Mouse (Mus musculus): ENCODE measurements around the gene Strada. TPM values are rescaled to one million over a fixed set of nuclear protein-coding genes. Genes with fewer than 3 reads are reported as not detected.
"Not testable (repeated sequence)": the region's sequence is repeated elsewhere in the genome, so short reads cannot be mapped to it uniquely, and the experiment has no call there.

The Strada gene
- 32.1 and 33.3 TPM in 2 replicates for polyA plus RNA-seq (2015; fragmentation: Nextera tagmentation; extraction: Ambion mirVana)

DNA sequence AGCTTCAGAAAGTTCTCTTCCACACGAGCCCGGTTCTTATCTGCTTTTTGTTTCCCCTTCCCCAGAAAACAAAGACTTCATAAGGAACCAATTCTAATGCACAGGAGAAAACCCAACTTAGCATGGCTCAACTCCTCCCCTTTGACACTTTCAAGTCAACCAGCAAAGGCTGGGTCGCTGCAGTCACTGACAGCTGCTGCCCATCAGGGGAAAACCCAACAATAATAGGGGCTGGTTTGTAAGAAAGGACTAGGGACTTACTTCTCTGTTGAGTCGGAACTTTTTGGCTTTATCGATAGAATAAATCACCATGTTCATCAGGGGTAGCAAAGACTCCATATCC is at the start of gene Strada:
Gene Strada, minus strand, starts transcription at position 46 of the 343 bp plus-strand sequence.
- Histone ChIP-seq H3K4me3 (ENCODE audit: low read length) (no peak within 1 kb of the TSS), H3K4me1 (ENCODE audit: insufficient read depth, low read length) (no peaks in the 10 kb centered on the region), H3K9me3 (ENCODE audit: low read length) (no peaks in the 10 kb centered on the region), H3K9ac (replicated peaks; ENCODE audit: low read length) (no peak within 1 kb of the TSS), H3K4me2 (replicated peaks; ENCODE audit: low read depth, low read length) (no peak within 1 kb of the TSS), H3K36me3 (ENCODE audit: insufficient read depth, low read length) (peaks cover 70% of the 10 kb centered on the region), H3K27me3 (ENCODE audit: insufficient read depth, low read length) (no peaks in the 10 kb centered on the region), H3K27ac (ENCODE audit: low read length) (no peak within 1 kb of the TSS)
- no peak for ATAC-seq (ENCODE audit: low FRiP score, low TSS enrichment)
- WGBS, result 79% methylated on average over 5 of the region's 5 CpGs

DNA sequence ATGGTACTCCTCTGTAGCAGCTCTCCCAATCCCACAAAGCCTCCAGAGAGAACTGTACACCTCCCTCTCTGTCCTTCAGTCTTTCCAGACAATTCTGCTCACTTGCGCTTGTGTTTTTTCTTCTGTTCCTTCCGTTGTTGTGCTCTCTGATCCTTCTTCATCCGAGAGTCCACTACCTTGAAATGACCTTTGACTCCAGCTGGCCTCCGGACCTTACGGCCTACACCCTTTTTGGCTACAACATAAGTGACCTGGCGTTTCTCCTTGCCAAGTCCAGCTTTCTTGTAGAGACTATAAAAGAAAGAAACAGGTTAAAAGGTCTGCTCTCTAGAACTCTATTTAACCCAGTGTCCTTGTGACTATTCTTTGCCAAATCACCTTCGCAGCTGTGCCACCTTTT is 47.4 kb upstream of the Strada start:
- WGBS, result 82% methylated on average over 7 of the region's 7 CpGs
- H3K4me3 ChIP-seq (ENCODE audit: low read length), result no peak overlapping the region
- H3K9ac ChIP-seq (replicated peaks; ENCODE audit: low read length), result no peak overlapping the region
- no peak overlapping the region for H3K27ac ChIP-seq (ENCODE audit: low read length)
- no peak overlapping the region for H3K4me2 ChIP-seq (replicated peaks; ENCODE audit: low read depth, low read length)
- ATAC-seq (ENCODE audit: low FRiP score, low TSS enrichment), result no peak
- no peaks in the 10 kb centered on the region for H3K27me3 ChIP-seq (ENCODE audit: insufficient read depth, low read length)
- H3K9me3 ChIP-seq (ENCODE audit: low read length), result peaks cover 4% of the 10 kb centered on the region; the same call in 1 of the 2 replicates
- H3K36me3 ChIP-seq (ENCODE audit: insufficient read depth, low read length), result peaks cover 94% of the 10 kb centered on the region
- H3K4me1 ChIP-seq (ENCODE audit: insufficient read depth, low read length), result no peaks in the 10 kb centered on the region; the same call in 1 of the 2 replicates

DNA sequence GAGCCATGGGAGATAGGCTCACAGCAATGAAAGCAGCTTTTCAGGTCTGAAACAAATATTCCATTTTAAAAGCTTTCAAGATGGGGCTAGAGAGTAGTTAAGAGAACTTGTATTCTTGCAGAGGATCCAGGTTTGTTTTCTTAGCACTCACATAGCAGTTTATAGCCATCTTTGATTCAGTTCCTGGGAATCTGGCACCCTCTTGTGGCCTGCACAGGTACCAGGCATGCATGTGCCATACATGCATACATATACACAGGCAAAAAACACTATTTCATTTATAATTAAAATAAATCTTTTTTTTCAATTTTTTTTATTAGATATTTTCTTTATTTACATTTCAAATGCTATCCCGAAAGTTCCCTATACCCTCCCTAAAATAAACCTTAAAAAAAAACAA is 44.9 kb upstream of the Strada start:
- H3K9me3 ChIP-seq (ENCODE audit: low read length), result peaks cover 4% of the 10 kb centered on the region; the same call in 1 of the 2 replicates
- H3K4me2 ChIP-seq (replicated peaks; ENCODE audit: low read depth, low read length), result no peak overlapping the region
- H3K27ac ChIP-seq (ENCODE audit: low read length), result no peak overlapping the region
- WGBS, result 96% methylated on average over 1 of the region's 1 CpGs
- H3K36me3 ChIP-seq (ENCODE audit: insufficient read depth, low read length), result peaks cover 92% of the 10 kb centered on the region
- H3K4me1 ChIP-seq (ENCODE audit: insufficient read depth, low read length), result no peaks in the 10 kb centered on the region
- no peak overlapping the region for H3K4me3 ChIP-seq (ENCODE audit: low read length)
- H3K9ac ChIP-seq (replicated peaks; ENCODE audit: low read length), result no peak overlapping the region
- H3K27me3 ChIP-seq (ENCODE audit: insufficient read depth, low read length), result no peaks in the 10 kb centered on the region
- ATAC-seq (ENCODE audit: low FRiP score, low TSS enrichment), result no peak

DNA sequence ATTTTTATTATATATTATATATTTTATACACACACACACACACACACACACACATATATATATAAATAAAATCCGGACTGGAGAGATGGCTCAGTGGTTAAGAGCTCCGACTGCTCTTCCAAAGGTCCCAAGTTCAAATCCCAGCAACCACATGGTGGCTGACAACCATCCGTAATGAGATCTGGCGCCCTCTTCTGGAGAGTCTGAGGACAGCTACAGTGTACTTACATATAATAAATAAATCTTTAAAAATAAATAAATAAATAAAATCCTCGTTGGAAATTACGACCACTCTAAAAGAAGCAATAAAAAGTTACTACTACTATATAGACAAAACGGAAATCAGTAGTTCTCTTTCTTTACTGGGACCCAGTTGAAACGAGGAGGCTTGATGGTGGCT is 32.0 kb upstream of the Strada start:
- H3K4me3 ChIP-seq (ENCODE audit: low read length), result not testable (repeated sequence)
- H3K36me3 ChIP-seq (ENCODE audit: insufficient read depth, low read length), result peaks cover 48% of the 10 kb centered on the region

GRCm38 (mm10) chr11:106220603-106221002 is 18.6 kb upstream of the Strada start:
- Histone ChIP-seq H3K4me1 (ENCODE audit: insufficient read depth, low read length) (peaks cover 14% of the 10 kb centered on the region), H3K9ac (replicated peaks; ENCODE audit: low read length) (no peak overlapping the region), H3K27ac (ENCODE audit: low read length) (no peak overlapping the region), H3K4me2 (replicated peaks; ENCODE audit: low read depth, low read length) (no peak overlapping the region), H3K36me3 (ENCODE audit: insufficient read depth, low read length) (peaks cover 15% of the 10 kb centered on the region; the same call in 1 of the 2 replicates), H3K27me3 (ENCODE audit: insufficient read depth, low read length) (no peaks in the 10 kb centered on the region), H3K4me3 (ENCODE audit: low read length) (no peak overlapping the region), H3K9me3 (ENCODE audit: low read length) (no peaks in the 10 kb centered on the region)
- ATAC-seq (ENCODE audit: low FRiP score, low TSS enrichment), result no peak
- whole genome bisulfite sequencing, result 83% methylated on average over 3 of the region's 3 CpGs

More for the DNA sequence above, 32.0 kb upstream of the Strada start:
- not testable (repeated sequence) for H3K9ac ChIP-seq (replicated peaks; ENCODE audit: low read length); H3K27ac ChIP-seq (ENCODE audit: low read length); H3K4me1 ChIP-seq (ENCODE audit: insufficient read depth, low read length); ATAC-seq (ENCODE audit: low FRiP score, low TSS enrichment); H3K4me2 ChIP-seq (replicated peaks; ENCODE audit: low read depth, low read length); H3K9me3 ChIP-seq (ENCODE audit: low read length); H3K27me3 ChIP-seq (ENCODE audit: insufficient read depth, low read length)
- WGBS, result 74% methylated on average over 8 of the region's 8 CpGs

- peaks cover 5% of the 10 kb centered on the region for H3K36me3 ChIP-seq (ENCODE audit: insufficient read depth, low read length)
- H3K9ac ChIP-seq (replicated peaks; ENCODE audit: low read length), result peak within 1 kb of the TSS; percentile 93
- peak; percentile 95 for ATAC-seq (ENCODE audit: low FRiP score, low TSS enrichment)
- H3K4me2 ChIP-seq (replicated peaks; ENCODE audit: low read depth, low read length), result peak within 1 kb of the TSS; percentile 73
- H3K9me3 ChIP-seq (ENCODE audit: low read length), result no peaks in the 10 kb centered on the region
- peaks cover 24% of the 10 kb centered on the region for H3K4me1 ChIP-seq (ENCODE audit: insufficient read depth, low read length)
- peak within 1 kb of the TSS; percentile 97 for H3K27ac ChIP-seq (ENCODE audit: low read length)
- H3K27me3 ChIP-seq (ENCODE audit: insufficient read depth, low read length), result no peaks in the 10 kb centered on the region
- WGBS, result under 1% methylated on average over 70 of the region's 70 CpGs
- peak within 1 kb of the TSS; percentile 90 for H3K4me3 ChIP-seq (ENCODE audit: low read length)
These were observed 14.9 kb upstream of the Strada start, which contains the start of gene Ddx42 for GRCm38 (mm10) chr11:106216730-106217490. Gene Ddx42 (plus strand): TSS chr11:106216926.

DNA sequence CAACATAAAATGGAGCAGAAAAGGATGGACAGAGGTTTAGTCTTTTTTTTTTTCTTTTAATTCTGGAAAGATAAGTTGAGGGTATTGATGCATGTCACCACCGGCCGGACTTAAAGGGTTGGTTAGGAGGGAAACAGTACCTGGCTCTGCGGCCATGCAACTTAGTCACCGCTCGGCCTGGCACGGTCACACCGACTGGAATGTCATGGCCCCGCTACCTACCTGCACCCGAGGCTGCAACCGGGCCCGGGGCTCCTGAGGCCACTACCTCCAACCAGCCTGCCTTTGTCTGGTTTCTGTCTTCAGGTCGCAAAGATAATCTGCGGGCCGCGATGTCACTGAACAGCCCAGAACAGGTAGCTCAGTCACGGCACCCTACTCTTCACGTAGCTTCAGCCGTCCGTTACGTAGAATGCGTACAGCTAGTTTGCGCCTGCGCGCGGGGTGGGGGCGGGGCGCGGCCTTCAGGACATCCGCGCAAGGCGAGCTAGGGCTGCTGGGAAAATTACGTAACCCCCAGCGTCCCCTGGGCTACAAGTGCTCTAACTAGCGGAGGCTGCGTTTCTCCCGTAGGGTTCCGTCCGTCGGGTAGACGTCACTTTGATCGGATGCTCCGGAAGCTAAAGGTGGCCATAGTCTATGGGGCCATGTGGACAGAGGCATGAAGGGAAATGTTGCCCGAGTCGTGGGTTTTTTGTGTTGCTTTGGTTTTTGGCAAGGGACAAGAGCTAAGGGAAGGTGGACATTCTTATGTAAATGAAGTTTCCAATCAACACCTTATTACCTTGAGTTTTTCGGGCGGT is 14.2 kb upstream of the Strada start, which contains the start of gene Ccdc47:
Gene Ccdc47, minus strand, starts transcription at position 418 of the 803 bp plus-strand sequence.
- 0% methylated on average over 46 of the region's 46 CpGs for WGBS
- ATAC-seq (ENCODE audit: low FRiP score, low TSS enrichment), result peak; percentile 98
- peak within 1 kb of the TSS; percentile 90 for H3K4me3 ChIP-seq (ENCODE audit: low read length)
- H3K9me3 ChIP-seq (ENCODE audit: low read length), result no peaks in the 10 kb centered on the region
- H3K27me3 ChIP-seq (ENCODE audit: insufficient read depth, low read length), result no peaks in the 10 kb centered on the region
- H3K4me1 ChIP-seq (ENCODE audit: insufficient read depth, low read length), result peaks cover 24% of the 10 kb centered on the region
- peak within 1 kb of the TSS; percentile 97 for H3K27ac ChIP-seq (ENCODE audit: low read length)
- H3K9ac ChIP-seq (replicated peaks; ENCODE audit: low read length), result peak within 1 kb of the TSS; percentile 93
- H3K4me2 ChIP-seq (replicated peaks; ENCODE audit: low read depth, low read length), result peak within 1 kb of the TSS; percentile 73
- H3K36me3 ChIP-seq (ENCODE audit: insufficient read depth, low read length), result peaks cover 13% of the 10 kb centered on the region

GRCm38 (mm10) chr11:106215450-106215859 is 13.5 kb upstream of the Strada start:
- WGBS, result 19% methylated on average over 7 of the region's 7 CpGs
- Histone ChIP-seq H3K27me3 (ENCODE audit: insufficient read depth, low read length) (no peaks in the 10 kb centered on the region), H3K4me3 (ENCODE audit: low read length) (peak overlapping the region; percentile 90), H3K4me1 (ENCODE audit: insufficient read depth, low read length) (peaks cover 24% of the 10 kb centered on the region), H3K36me3 (ENCODE audit: insufficient read depth, low read length) (peaks cover 17% of the 10 kb centered on the region), H3K9ac (replicated peaks; ENCODE audit: low read length) (peak overlapping the region; percentile 82), H3K9me3 (ENCODE audit: low read length) (no peaks in the 10 kb centered on the region), H3K4me2 (replicated peaks; ENCODE audit: low read depth, low read length) (peak overlapping the region; percentile 73), H3K27ac (ENCODE audit: low read length) (peak overlapping the region; percentile 97; the same call in 1 of the 2 replicates)
- ATAC-seq (ENCODE audit: low FRiP score, low TSS enrichment), result no peak

DNA sequence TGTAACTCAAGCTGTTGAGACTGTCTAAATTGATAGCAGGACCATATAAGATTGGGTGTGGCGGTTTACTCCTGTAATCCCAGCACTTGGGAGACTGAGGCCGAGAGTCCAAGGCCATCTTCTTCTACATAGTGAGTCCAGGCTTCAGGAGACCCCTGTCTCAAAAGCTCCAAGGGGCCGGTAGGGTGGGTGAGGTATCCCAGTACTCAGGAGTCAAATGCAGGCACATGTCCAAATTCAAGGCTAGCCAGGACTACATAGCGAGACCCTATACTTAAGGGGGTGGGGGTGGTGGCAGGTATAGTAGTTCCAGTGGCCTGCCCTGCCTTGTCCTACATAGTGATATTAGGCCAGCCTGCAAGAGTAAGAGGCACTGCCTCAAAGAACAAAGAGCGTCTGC is 12.9 kb upstream of the Strada start:
- WGBS, result 93% methylated on average over 5 of the region's 5 CpGs
- no peak for ATAC-seq (ENCODE audit: low FRiP score, low TSS enrichment)
- no peak overlapping the region for H3K27ac ChIP-seq (ENCODE audit: low read length)
- H3K4me2 ChIP-seq (replicated peaks; ENCODE audit: low read depth, low read length), result peak overlapping the region; percentile 73
- H3K4me1 ChIP-seq (ENCODE audit: insufficient read depth, low read length), result peaks cover 24% of the 10 kb centered on the region
- H3K4me3 ChIP-seq (ENCODE audit: low read length), result peak overlapping the region; percentile 90; the same call in 1 of the 2 replicates
- H3K36me3 ChIP-seq (ENCODE audit: insufficient read depth, low read length), result peaks cover 23% of the 10 kb centered on the region
- no peak overlapping the region for H3K9ac ChIP-seq (replicated peaks; ENCODE audit: low read length)
- no peaks in the 10 kb centered on the region for H3K27me3 ChIP-seq (ENCODE audit: insufficient read depth, low read length)
- H3K9me3 ChIP-seq (ENCODE audit: low read length), result no peaks in the 10 kb centered on the region

Measured in kidney, embryonic 16.5 days (tissue).